Mouse (Mus musculus): ENCODE data around the gene Ttc39b. TPM values are rescaled to one million over a fixed set of nuclear protein-coding genes. Genes with fewer than 3 reads are reported as not detected.

Ttc39b gene
- polyA plus RNA-seq, 1 experiment from 2014 or later: 1.5 TPM

DNA sequence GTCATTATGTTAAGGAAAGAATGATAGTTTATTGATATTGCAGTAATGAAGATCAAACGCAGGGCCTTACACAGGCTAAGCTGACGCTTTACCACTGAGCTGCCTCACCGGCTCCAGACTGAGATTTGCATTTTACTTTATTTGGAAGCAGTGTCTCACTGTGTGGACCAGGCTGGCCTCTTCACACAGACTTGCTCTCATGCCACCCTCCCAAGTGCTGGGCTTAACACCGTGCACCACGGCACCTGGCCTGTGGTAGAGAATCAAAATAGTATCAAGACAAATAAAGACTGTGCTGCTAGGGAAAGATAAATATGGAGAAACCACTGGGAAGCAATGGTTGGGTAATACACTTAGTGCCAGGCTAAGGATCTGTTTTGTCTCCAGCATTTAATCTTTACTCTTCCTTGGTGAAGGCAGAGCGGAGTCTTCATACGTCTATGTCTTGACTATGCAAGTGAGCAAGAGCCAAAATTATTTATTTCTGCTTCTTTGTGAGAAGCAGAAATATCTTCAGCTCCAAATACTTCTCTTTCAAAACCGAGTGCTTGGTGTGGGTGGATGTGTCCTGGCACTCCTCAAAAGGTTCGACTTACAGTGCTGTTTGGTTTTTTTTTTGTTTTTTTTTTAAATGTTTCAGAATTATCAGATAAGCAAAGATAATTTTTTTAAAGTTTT, 19.2 kb upstream of the Ttc39b start:
- no peak overlapping the region for H3K27ac ChIP-seq (ENCODE audit: low read length)
- no peak overlapping the region for H3K4me2 ChIP-seq (ENCODE audit: low read depth, low read length)
- H3K4me3 ChIP-seq (ENCODE audit: low read depth, low read length): no peak overlapping the region
- no peaks in the 10 kb centered on the region for H3K27me3 ChIP-seq (ENCODE audit: control insufficient read depth, insufficient read depth, low read depth, low read length)
- no peak overlapping the region for H3K9ac ChIP-seq (ENCODE audit: low read depth, low read length)
- no peak for ATAC-seq (ENCODE audit: low read depth)
- H3K36me3 ChIP-seq (ENCODE audit: control insufficient read depth, insufficient read depth): no peaks in the 10 kb centered on the region
- no peaks in the 10 kb centered on the region for H3K4me1 ChIP-seq (ENCODE audit: control insufficient read depth, low read depth, low read length)
- WGBS (ENCODE audit: insufficient replicate concordance): 63% methylated on average over 9 of the region's 9 CpGs
- no peaks in the 10 kb centered on the region for H3K9me3 ChIP-seq (replicated peaks; ENCODE audit: control insufficient read depth, low read length)

DNA sequence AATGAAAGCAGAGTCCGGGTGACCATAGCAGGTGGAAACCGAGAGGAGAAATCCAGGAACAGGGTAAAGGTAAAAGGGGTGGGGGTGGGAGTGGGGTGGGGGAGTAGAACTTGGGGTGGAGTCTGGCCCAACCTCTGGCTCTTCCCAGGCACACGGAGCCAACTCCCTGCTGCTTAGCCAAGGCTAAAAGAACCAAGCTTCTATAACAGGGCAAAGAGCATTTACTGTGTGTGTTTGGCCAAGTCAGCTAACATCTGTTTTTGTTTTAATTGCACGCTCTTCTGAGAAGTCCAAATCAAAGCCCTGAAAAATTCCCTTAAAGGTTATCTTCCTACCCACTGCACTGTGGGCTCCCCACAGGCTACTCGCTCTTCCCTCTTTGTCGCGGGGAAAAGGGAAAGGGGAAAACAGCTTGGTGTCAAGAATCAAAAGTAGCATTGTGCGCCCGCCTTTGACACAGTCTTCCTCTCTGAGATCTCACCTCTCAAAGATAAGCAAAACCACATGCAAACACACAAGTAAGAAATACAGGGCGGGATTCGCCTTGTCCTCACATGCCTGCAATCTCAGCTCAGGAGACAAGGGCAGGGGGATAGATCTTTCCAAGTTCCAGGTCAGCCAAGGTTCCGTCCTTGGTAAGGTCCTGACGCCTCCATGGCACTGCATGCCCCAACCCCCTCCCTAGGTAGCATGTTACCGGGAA, 18.4 kb upstream of the Ttc39b start:
- no peak for ATAC-seq (ENCODE audit: low read depth)

DNA sequence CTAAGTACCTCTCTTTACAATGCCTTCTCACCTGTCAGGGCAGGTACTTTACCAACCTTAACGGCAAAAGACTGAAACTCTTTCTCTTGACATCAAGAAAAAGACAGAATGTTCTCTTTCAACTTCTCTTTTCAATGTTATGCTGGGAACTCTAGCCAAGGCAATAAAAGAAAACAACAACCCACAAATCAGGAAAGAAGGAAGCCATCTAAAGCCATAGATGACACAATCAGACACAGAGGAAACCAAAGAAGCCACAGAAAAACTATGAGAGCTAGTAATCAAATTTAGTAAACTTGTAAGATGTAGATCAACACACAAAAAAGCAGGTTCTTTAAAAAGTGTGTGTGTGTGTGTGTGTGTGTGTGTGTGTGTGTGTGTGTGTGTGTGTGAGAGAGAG, 15.3 kb upstream of the Ttc39b start:
- H3K27ac ChIP-seq (ENCODE audit: low read length): no peak overlapping the region
- H3K4me2 ChIP-seq (ENCODE audit: low read depth, low read length): no peak overlapping the region
- 51% methylated on average over 1 of the region's 1 CpGs for WGBS (ENCODE audit: insufficient replicate concordance)
- no peak overlapping the region for H3K9ac ChIP-seq (ENCODE audit: low read depth, low read length)
- H3K9me3 ChIP-seq (replicated peaks; ENCODE audit: control insufficient read depth, low read length): no peaks in the 10 kb centered on the region
- H3K4me3 ChIP-seq (ENCODE audit: low read depth, low read length): no peak overlapping the region
- H3K27me3 ChIP-seq (ENCODE audit: control insufficient read depth, insufficient read depth, low read depth, low read length): no peaks in the 10 kb centered on the region
- no peak for ATAC-seq (ENCODE audit: low read depth)
- H3K4me1 ChIP-seq (ENCODE audit: control insufficient read depth, low read depth, low read length): no peaks in the 10 kb centered on the region
- no peaks in the 10 kb centered on the region for H3K36me3 ChIP-seq (ENCODE audit: control insufficient read depth, insufficient read depth)

More for the DNA sequence above, 18.4 kb upstream of the Ttc39b start:
- Histone ChIP-seq H3K4me1 (ENCODE audit: control insufficient read depth, low read depth, low read length) (no peaks in the 10 kb centered on the region), H3K9ac (ENCODE audit: low read depth, low read length) (no peak overlapping the region), H3K36me3 (ENCODE audit: control insufficient read depth, insufficient read depth) (no peaks in the 10 kb centered on the region), H3K9me3 (replicated peaks; ENCODE audit: control insufficient read depth, low read length) (no peaks in the 10 kb centered on the region), H3K4me2 (ENCODE audit: low read depth, low read length) (no peak overlapping the region), H3K27ac (ENCODE audit: low read length) (no peak overlapping the region), H3K27me3 (ENCODE audit: control insufficient read depth, insufficient read depth, low read depth, low read length) (no peaks in the 10 kb centered on the region), H3K4me3 (ENCODE audit: low read depth, low read length) (no peak overlapping the region)
- WGBS (ENCODE audit: insufficient replicate concordance): 33% methylated on average over 14 of the region's 14 CpGs

DNA sequence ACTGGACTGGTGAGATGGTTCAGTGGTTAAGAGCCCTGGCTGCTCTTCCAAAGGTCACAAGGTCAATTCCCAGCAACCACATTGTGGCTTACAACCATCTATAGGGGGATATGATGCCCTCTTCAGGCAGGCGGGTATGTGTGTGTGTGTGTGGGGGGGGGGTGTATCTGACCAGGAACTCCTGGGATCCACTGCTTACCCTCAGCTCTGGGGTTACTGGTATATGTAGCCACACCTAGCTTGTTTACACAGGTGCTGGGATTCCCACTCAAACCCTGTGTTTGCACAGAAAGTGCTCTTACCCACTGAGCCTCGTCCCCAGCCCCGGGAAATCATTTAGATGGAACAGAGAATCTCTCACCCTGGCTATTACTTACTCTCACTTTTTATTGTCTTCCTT, 13.7 kb upstream of the Ttc39b start:
- no peaks in the 10 kb centered on the region for H3K9me3 ChIP-seq (replicated peaks; ENCODE audit: control insufficient read depth, low read length)
- no peak overlapping the region for H3K4me3 ChIP-seq (ENCODE audit: low read depth, low read length)
- no peak overlapping the region for H3K9ac ChIP-seq (ENCODE audit: low read depth, low read length)
- H3K4me2 ChIP-seq (ENCODE audit: low read depth, low read length): no peak overlapping the region
- ATAC-seq (ENCODE audit: low read depth): no peak
- 41% methylated on average over 3 of the region's 3 CpGs for WGBS (ENCODE audit: insufficient replicate concordance)
- no peak overlapping the region for H3K27ac ChIP-seq (ENCODE audit: low read length)
- no peaks in the 10 kb centered on the region for H3K36me3 ChIP-seq (ENCODE audit: control insufficient read depth, insufficient read depth)
- H3K27me3 ChIP-seq (ENCODE audit: control insufficient read depth, insufficient read depth, low read depth, low read length): no peaks in the 10 kb centered on the region; the same call in 1 of the 2 replicates
- no peaks in the 10 kb centered on the region for H3K4me1 ChIP-seq (ENCODE audit: control insufficient read depth, low read depth, low read length)

DNA sequence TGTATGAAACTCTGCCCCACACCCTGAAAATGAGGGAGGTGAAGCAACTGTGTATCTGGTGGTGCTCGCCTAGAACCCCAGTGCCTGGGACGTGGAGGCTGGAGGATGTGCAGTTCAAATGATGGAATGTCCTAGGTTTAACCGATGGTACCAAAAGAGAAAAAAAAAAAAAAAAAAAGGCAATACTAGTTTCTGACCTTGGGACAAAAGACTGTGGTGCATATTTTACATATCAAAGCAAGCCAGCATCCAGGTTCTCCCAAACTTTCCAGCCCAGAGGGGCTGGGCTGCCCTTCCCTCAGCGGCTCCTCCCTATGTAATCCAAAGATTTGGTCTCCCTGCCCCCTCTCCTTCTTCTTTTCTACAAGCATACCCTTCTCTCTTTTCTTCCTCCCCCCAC, 6.3 kb upstream of the Ttc39b start:
- Histone ChIP-seq H3K4me2 (ENCODE audit: low read depth, low read length) (no peak overlapping the region), H3K9me3 (replicated peaks; ENCODE audit: control insufficient read depth, low read length) (no peaks in the 10 kb centered on the region), H3K9ac (ENCODE audit: low read depth, low read length) (no peak overlapping the region), H3K4me1 (ENCODE audit: control insufficient read depth, low read depth, low read length) (no peaks in the 10 kb centered on the region), H3K27ac (ENCODE audit: low read length) (no peak overlapping the region), H3K4me3 (ENCODE audit: low read depth, low read length) (no peak overlapping the region), H3K36me3 (ENCODE audit: control insufficient read depth, insufficient read depth) (no peaks in the 10 kb centered on the region), H3K27me3 (ENCODE audit: control insufficient read depth, insufficient read depth, low read depth, low read length) (peaks cover under 1% of the 10 kb centered on the region)
- 62% methylated on average over 4 of the region's 4 CpGs for WGBS (ENCODE audit: insufficient replicate concordance)
- ATAC-seq (ENCODE audit: low read depth): no peak

DNA sequence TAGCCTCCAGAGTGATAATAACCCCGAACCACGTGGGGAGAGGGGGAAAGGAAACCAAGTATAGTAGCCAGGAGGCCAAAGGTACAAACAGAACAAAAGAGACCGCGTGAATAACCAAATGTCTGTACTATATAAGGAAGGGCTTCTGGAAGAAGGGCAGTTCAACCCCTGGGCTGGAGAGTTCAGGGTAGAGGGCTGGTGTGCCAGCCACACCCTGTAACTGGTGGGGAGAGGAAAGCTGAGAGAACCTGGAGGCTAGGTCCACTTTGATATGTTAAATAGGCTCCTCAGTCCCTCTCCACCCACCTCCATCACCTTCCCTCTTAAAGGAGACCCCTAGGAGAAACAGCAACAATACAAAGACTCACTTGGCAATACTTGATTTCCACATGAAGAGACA, 5.6 kb upstream of the Ttc39b start:
- ATAC-seq (ENCODE audit: low read depth): no peak
- 36% methylated on average over 4 of the region's 4 CpGs for WGBS (ENCODE audit: insufficient replicate concordance)

DNA sequence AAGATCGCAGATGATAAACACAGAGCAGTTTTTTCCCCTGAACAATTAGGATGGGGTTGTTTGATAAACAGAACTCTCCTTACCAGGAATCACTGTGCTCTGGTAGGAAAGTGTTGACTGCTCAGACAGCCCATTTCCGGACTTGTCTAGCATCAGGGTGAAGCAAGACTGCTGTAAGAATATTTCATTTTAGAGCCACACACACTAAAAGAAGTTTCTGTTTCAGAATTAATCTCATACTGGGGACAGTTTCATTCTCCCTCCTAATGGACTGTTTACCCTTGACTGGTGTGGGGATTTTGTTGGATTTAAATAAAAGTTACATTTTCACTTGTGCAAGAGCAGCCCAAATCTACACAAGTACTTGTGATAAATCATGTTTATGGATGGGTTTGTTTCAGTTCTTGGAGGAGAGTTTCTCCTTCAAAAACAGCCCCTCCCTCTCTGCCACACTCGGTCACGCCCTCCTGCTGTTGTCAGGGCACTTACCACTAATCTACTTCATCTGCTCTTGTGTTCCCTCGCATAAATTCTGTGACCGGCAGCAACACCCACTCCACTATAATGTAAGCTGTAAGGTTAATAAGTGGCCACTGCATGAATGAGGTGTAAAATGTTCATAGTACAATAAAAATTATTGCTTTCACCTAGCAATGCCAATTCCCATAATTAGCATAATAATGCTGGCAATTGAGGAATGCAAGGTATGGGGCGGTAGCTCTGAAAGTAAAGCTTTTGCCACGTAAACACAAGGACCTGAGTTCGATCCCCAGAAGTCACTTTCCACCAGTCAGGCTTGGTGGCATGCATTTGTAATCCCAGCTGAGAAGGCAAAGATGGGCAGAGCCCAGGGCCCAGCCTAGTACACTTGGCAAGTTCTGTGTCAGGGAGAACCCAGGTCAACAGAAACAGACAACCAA, 4.2 kb upstream of the Ttc39b start:
- no peaks in the 10 kb centered on the region for H3K36me3 ChIP-seq (ENCODE audit: control insufficient read depth, insufficient read depth)
- H3K4me3 ChIP-seq (ENCODE audit: low read depth, low read length): no peak overlapping the region
- peaks cover 19% of the 10 kb centered on the region for H3K27me3 ChIP-seq (ENCODE audit: control insufficient read depth, insufficient read depth, low read depth, low read length)
- no peak for ATAC-seq (ENCODE audit: low read depth)
- H3K9ac ChIP-seq (ENCODE audit: low read depth, low read length): no peak overlapping the region
- no peaks in the 10 kb centered on the region for H3K9me3 ChIP-seq (replicated peaks; ENCODE audit: control insufficient read depth, low read length)
- H3K4me2 ChIP-seq (ENCODE audit: low read depth, low read length): no peak overlapping the region
- no peak overlapping the region for H3K27ac ChIP-seq (ENCODE audit: low read length)
- no peaks in the 10 kb centered on the region; the same call in 1 of the 2 replicates for H3K4me1 ChIP-seq (ENCODE audit: control insufficient read depth, low read depth, low read length)
- WGBS (ENCODE audit: insufficient replicate concordance): 32% methylated on average over 9 of the region's 9 CpGs

More for the DNA sequence above, 5.6 kb upstream of the Ttc39b start:
- Histone ChIP-seq H3K36me3 (ENCODE audit: control insufficient read depth, insufficient read depth) (no peaks in the 10 kb centered on the region), H3K27ac (ENCODE audit: low read length) (no peak overlapping the region), H3K4me2 (ENCODE audit: low read depth, low read length) (no peak overlapping the region), H3K4me3 (ENCODE audit: low read depth, low read length) (no peak overlapping the region), H3K4me1 (ENCODE audit: control insufficient read depth, low read depth, low read length) (no peaks in the 10 kb centered on the region), H3K9ac (ENCODE audit: low read depth, low read length) (no peak overlapping the region), H3K27me3 (ENCODE audit: control insufficient read depth, insufficient read depth, low read depth, low read length) (peaks cover 6% of the 10 kb centered on the region), H3K9me3 (replicated peaks; ENCODE audit: control insufficient read depth, low read length) (no peaks in the 10 kb centered on the region)

DNA sequence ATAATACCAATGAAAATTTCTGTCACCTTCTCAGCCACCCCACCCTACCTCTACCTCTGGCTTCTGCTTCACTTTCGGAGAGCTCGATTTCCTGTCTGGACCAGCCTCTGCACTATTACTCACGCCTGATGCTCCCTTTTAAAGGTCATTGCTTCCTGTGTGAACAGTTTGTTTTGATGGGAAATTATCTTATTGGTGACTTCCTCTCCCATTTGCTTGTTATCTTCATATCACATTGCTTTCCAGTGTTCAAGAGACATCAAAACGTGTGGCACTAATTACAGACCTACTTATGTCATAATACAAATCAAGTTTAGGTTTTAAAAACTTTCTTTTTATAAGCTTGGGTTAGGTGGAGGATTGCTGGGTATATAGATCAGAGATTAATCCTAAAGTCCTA, 3.5 kb upstream of the Ttc39b start:
- no peak overlapping the region for H3K4me3 ChIP-seq (ENCODE audit: low read depth, low read length)
- H3K36me3 ChIP-seq (ENCODE audit: control insufficient read depth, insufficient read depth): no peaks in the 10 kb centered on the region
- H3K4me2 ChIP-seq (ENCODE audit: low read depth, low read length): no peak overlapping the region
- H3K9me3 ChIP-seq (replicated peaks; ENCODE audit: control insufficient read depth, low read length): no peaks in the 10 kb centered on the region
- no peak overlapping the region for H3K27ac ChIP-seq (ENCODE audit: low read length)
- H3K4me1 ChIP-seq (ENCODE audit: control insufficient read depth, low read depth, low read length): no peaks in the 10 kb centered on the region; the same call in 1 of the 2 replicates
- no peak for ATAC-seq (ENCODE audit: low read depth)
- no peak overlapping the region for H3K9ac ChIP-seq (ENCODE audit: low read depth, low read length)
- peaks cover 26% of the 10 kb centered on the region for H3K27me3 ChIP-seq (ENCODE audit: control insufficient read depth, insufficient read depth, low read depth, low read length)
- WGBS (ENCODE audit: insufficient replicate concordance): 21% methylated on average over 4 of the region's 4 CpGs

All from liver, embryonic 16.5 days (tissue).